Mouse (Mus musculus): ENCODE data around the gene Iqcn.

Gene Iqcn

GRCm38 (mm10) chr8:70701048-70701981, 1.9 kb upstream of the Iqcn start:
- DNase-seq, result no peak

- DNase-seq, result no peak
Observed at GRCm38 (mm10) chr8:70701982-70702841, 1.0 kb upstream of the Iqcn start.

- DNase-seq, result no peak
Observed at GRCm38 (mm10) chr8:70702842-70703182, 445 bp upstream of the Iqcn start.

GRCm38 (mm10) chr8:70708281-70708680, 5.0 kb downstream of the Iqcn start:
- no peak for DNase-seq

- DNase-seq, result no peak
Observed at GRCm38 (mm10) chr8:70709794-70710193, 6.5 kb downstream of the Iqcn start.

- no peak for DNase-seq
Observed at GRCm38 (mm10) chr8:70710296-70710695, 7.0 kb downstream of the Iqcn start.

- no peak for DNase-seq
Observed at GRCm38 (mm10) chr8:70711041-70711440, 7.8 kb downstream of the Iqcn start.

GRCm38 (mm10) chr8:70713991-70714390, 10.7 kb downstream of the Iqcn start:
- DNase-seq, result no peak

GRCm38 (mm10) chr8:70715086-70715485, 11.8 kb downstream of the Iqcn start:
- peak in 1 of 2 experiments; percentile 0 for DNase-seq

GRCm38 (mm10) chr8:70716521-70717400, 13.5 kb downstream of the Iqcn start:
- DNase-seq, result peak in 1 of 2 experiments; percentile 3

GRCm38 (mm10) chr8:70718297-70718696, 15.0 kb downstream of the Iqcn start, which contains the start of gene Gm3336:
Gm3336 (plus strand) TSS chr8:70718543.
- DNase-seq, result peak; percentile 76 to 83

- DNase-seq, result peak; percentile 6 to 8
Observed at GRCm38 (mm10) chr8:70719796-70720270, 16.6 kb downstream of the Iqcn start.

- DNase-seq, result peak; percentile 89 to 90
Observed at GRCm38 (mm10) chr8:70720739-70721138, 17.5 kb downstream of the Iqcn start.

- peak in 1 of 2 experiments; percentile 3 for DNase-seq
Observed at GRCm38 (mm10) chr8:70721601-70722000, 18.3 kb downstream of the Iqcn start.

- peak; percentile 82 to 92 for DNase-seq
Observed at GRCm38 (mm10) chr8:70723486-70724210, 20.4 kb downstream of the Iqcn start, which contains the start of gene Pde4c. Pde4c (plus strand) TSS chr8:70723720.

- peak; percentile 39 to 61 for DNase-seq
Observed at GRCm38 (mm10) chr8:70724216-70724615, 21.0 kb downstream of the Iqcn start.

- DNase-seq, result peak; percentile 84 to 86
Observed at GRCm38 (mm10) chr8:70725792-70726447, 22.7 kb downstream of the Iqcn start.

GRCm38 (mm10) chr8:70726721-70727120, 23.5 kb downstream of the Iqcn start:
- peak in 1 of 2 experiments; percentile 1 for DNase-seq

GRCm38 (mm10) chr8:70729808-70730475, 26.7 kb downstream of the Iqcn start:
- peak; percentile 59 to 72 for DNase-seq

GRCm38 (mm10) chr8:70730956-70731355, 27.7 kb downstream of the Iqcn start:
- peak in 1 of 2 experiments; percentile 1 for DNase-seq
